Mouse (Mus musculus) lung, adult 2 months (tissue): Measurements from ENCODE around the gene Xdh. TPM values are rescaled to one million over a fixed set of nuclear protein-coding genes. Genes with fewer than 3 reads are reported as not detected.

Source experiments
- DNase-seq: peaks from one replicate; pipeline ENCODE4 v3.0.0; 2022
- H3K4me1 ChIP-seq: fragments of 200-500 bp; 2 replicates; pipeline ENCODE4 v1.6.1; 2011; ENCODE audit warnings: low read length; ENCODE audit not compliant: control insufficient read depth, insufficient read depth
- H3K4me3 ChIP-seq: fragments of 200-500 bp; replicated peaks from 2 replicates; pipeline ENCODE3; 2011; ENCODE audit warnings: low read depth, mild to moderate bottlenecking, control low read depth, low read length; ENCODE audit errors: extremely low read depth
- CTCF ChIP-seq: fragments of 200-500 bp; IDR thresholded peaks from 2 replicates; pipeline ENCODE4 v1.5.1; 2011; ENCODE audit warnings: mild to moderate bottlenecking, low read length, control low read depth; ENCODE audit not compliant: insufficient read depth
- POLR2A ChIP-seq: fragments of 200-500 bp; IDR thresholded peaks from 2 replicates; pipeline ENCODE4 v1.6.1; 2011; ENCODE audit warnings: low read depth, mild to moderate bottlenecking, control low read depth, low read length, borderline replicate concordance; ENCODE audit errors: extremely low read depth
- WGBS: fragments of 180-500 bp; shearing (Covaris S2); methylation state at CpG from one replicate; pipeline ENCODE4 v1.1.7; 2018; 5-methylcytosine and 5-hydroxymethylcytosine counted together
- polyA plus RNA-seq: library from polyadenylated mRNA; depleted of rRNA; stranded (reverse); fragments of >200 nt; gene quantifications from 2 replicates; pipeline ENCODE4 v1.2.3, GENCODE M21; 2012

Gene Xdh
- polyA plus RNA-seq, 1 experiment = 141 TPM

DNA sequence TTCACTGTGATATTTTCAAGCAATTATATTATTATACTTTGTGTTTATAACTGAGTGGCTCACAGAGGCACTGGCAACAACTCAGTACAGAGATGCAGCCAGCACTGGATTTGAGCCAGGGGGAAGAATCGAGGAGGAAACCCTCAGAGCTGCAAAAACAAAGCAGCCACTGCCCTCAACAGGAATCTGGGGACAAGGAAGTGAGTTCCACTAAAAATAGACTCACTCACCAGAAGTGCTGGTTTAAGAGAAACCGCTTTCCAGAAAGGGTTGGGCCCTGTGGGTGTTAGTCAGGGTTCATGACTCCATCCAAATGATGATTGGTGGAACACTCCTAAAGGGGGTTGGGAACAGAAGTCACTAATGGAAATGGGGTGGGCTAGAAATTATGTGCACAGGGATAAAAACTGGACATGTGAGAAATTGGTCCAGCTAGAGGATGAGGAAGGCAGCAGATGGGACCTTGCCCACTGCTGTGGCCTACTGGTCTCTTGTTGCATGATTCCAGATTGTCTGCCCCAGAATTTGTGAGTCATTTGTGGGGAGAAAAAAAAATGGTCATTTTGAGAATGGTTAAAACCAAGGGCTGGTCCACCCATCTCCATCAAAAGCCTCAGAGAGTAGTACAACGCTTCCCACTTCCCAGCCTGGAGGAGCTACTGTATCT is 20.5 kb upstream of the Xdh start:
- 20% methylated on average over 3 of the region's 3 CpGs for WGBS
- no peak for TF ChIP-seq POLR2A
- peak; percentile 15; the same call in 1 of the 2 replicates for TF ChIP-seq CTCF
- H3K4me1 ChIP-seq = peaks cover 15% of the 10 kb centered on the region
- DNase-seq = peak; percentile 66
- no peak overlapping the region for H3K4me3 ChIP-seq

DNA sequence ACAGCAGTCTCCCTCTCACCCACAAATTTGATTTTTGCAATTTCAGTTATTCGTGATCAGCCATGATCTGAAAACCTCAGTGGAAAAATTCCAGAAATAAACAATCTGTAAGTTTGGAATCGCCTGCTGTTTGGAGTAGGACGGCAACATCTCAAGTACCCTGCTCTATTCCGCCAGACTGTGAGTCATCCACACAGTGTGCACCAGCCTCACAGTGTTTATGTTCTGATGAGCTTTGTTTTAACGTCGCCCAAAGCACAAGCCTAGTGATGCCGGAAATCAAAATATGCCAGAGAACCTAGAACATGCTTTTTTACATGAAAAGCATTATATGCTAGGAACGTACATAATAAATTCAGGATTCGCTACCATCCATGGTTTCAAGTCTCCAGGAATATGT is 14.9 kb upstream of the Xdh start:
- Histone ChIP-seq H3K4me3 (no peak overlapping the region), H3K4me1 (peaks cover 25% of the 10 kb centered on the region)
- 48% methylated on average over 9 of the region's 9 CpGs for WGBS
- TF ChIP-seq POLR2A = no peak
- TF ChIP-seq CTCF = no peak
- no peak for DNase-seq

DNA sequence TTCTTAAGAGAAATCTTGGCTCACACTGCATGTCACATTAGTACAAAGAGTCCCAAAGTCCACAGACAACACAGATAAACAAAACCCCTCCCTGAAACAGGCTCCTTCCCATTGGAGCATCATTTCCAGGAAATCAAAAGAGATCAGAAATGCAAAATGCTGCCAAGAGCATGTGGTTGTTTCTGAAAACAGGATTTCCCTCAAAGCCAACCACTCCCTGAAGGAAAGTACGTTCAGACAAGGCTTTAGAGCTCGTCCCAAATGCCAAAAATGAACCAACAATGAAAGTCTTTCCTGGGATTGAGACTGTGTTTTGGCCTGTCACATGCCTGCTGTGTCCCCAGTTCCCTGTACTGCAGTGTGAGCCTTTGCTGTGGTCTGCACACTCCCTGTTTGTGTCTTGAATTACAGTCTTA is 12.6 kb upstream of the Xdh start:
- 14% methylated on average over 2 of the region's 2 CpGs for WGBS
- Histone ChIP-seq H3K4me1 (peaks cover 22% of the 10 kb centered on the region), H3K4me3 (no peak overlapping the region)
- no peak for DNase-seq
- TF ChIP-seq CTCF (no peak), POLR2A (peak; percentile 64; the same call in 1 of the 2 replicates)

GRCm38 (mm10) chr17:73961801-73962403 is 11.9 kb upstream of the Xdh start:
- 80% methylated on average over 1 of the region's 1 CpGs for WGBS
- Histone ChIP-seq H3K4me1 (peaks cover 19% of the 10 kb centered on the region), H3K4me3 (no peak overlapping the region)
- no peak for TF ChIP-seq CTCF
- no peak for TF ChIP-seq POLR2A
- DNase-seq = no peak

DNA sequence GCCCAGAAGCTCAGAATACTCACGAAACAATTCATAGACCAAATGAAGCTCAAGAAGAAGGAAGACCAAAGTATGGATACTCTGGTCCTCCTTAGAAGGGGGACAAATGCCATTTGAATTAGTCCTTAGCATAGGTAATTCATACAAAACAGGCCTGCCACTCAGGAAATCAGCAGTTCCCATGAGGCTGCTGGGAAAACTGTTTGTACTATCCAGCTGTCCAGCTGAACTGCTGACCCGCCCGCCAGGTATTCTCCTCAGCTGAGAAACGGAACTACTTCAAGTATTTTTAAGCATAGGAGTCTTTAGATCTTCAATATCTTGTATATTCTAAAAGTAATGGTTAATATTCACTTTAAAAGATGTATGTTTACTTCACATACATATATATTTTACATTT is 10.7 kb upstream of the Xdh start:
- WGBS = 80% methylated on average over 4 of the region's 4 CpGs
- no peak for DNase-seq
- Histone ChIP-seq H3K4me3 (no peak overlapping the region), H3K4me1 (peaks cover 19% of the 10 kb centered on the region)
- TF ChIP-seq POLR2A = no peak

DNA sequence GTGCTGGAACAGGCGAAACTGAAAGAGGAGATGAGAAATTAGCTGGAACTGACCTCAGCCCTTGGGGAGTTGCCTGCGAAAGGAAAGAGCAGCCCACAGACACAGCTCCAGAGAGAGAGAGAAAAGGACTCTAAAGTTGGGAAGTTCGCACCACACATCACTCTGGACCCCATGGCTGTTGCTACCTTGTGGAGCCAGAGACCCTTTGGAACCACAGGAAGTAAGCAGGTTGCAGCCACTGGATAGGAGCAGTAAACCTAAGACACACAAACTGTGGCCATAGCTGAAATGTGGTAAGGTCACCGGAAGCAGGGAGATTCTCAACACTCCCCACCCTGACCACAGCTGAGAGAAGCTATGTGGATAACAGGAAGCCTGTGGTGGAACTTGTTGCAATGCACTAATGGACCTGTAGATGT is 2.1 kb upstream of the Xdh start:
- no peak for DNase-seq
- H3K4me1 ChIP-seq = peaks cover 11% of the 10 kb centered on the region
- TF ChIP-seq POLR2A = no peak
- TF ChIP-seq CTCF = no peak
- H3K4me3 ChIP-seq = no peak overlapping the region
- 56% methylated on average over 4 of the region's 4 CpGs for WGBS

- DNase-seq = no peak
- WGBS = 70% methylated on average over 5 of the region's 5 CpGs
- no peak overlapping the region for H3K4me3 ChIP-seq
- peaks cover 15% of the 10 kb centered on the region for H3K4me1 ChIP-seq
- TF ChIP-seq POLR2A (no peak), CTCF (no peak)
Observed at GRCm38 (mm10) chr17:73950970-73951369, 974 bp upstream of the Xdh start.

DNA sequence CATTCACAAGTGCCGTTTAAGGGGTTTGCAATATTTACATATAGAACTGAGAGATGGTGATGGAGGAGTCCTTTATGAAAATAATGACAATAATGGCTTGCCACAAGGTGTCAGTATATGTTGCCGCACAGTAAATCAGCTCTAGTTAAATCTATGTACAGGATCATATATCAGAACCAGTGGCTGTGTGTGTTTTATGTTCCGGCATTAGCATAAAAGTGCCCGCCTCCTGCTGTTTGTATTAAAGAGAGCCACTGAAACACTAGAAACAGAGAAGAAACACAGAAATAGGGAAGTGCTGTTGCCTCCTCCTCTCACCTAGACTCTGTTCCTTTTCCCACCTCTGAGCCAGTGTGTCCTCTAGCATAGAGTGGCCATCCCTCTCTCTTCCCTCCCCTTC is 498 bp downstream of the Xdh start:
- H3K4me3 ChIP-seq = peak overlapping the region; percentile 100
- TF ChIP-seq CTCF (0 out of 2 replicates have a peak, but pooled peaks have one; percentile 7), POLR2A (no peak)
- peaks cover 21% of the 10 kb centered on the region for H3K4me1 ChIP-seq
- WGBS = 15% methylated on average over 4 of the region's 4 CpGs
- peak; percentile 44 for DNase-seq

DNA sequence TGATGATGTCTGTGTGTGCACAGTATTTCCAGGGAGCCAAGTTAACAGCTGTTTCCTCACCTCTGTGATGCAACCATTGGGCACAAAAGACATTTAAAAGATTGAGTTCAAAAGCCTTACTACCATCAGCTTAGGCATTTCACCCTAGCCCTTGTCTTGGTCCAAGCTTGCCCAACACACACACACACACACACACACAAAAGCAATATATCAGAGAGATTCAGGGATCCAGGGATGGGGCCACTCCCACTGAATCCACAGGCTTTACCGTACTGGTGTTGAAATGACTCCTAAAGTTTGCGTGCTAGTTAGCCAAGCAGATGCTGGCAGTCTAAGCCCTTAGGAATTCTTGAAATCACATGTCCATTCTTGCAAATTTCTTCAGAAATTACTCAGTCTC is 1.2 kb downstream of the Xdh start:
- TF ChIP-seq POLR2A (no peak), CTCF (no peak)
- 21% methylated on average over 2 of the region's 2 CpGs for WGBS
- no peak for DNase-seq
- H3K4me1 ChIP-seq = peaks cover 25% of the 10 kb centered on the region
- H3K4me3 ChIP-seq = peak overlapping the region; percentile 77

GRCm38 (mm10) chr17:73948039-73948438 is 2.0 kb downstream of the Xdh start:
- no peak for TF ChIP-seq CTCF
- peak; percentile 35; the same call in 1 of the 2 replicates for TF ChIP-seq POLR2A
- peak overlapping the region; percentile 77 for H3K4me3 ChIP-seq
- WGBS = 19% methylated on average over 3 of the region's 3 CpGs
- DNase-seq = peak; percentile 66
- H3K4me1 ChIP-seq = peaks cover 26% of the 10 kb centered on the region
